Mouse (Mus musculus): Measurements from ENCODE around the gene Cdnf. TPM values are rescaled to one million over a fixed set of nuclear protein-coding genes. Genes with fewer than 3 reads are reported as not detected.

Gene Cdnf
- total RNA-seq (2022) = 1 to 10 TPM; 2.6 to 6.2 (median 4.0) TPM

GRCm38 (mm10) chr2:3512552-3513454 is at the start of gene Cdnf, which contains the start of the genes Gm45902 and Hspa14:
Gene Cdnf, plus strand, starts transcription at chr2:3513030.
Gene Gm45902, minus strand, starts transcription at chr2:3512790.
Gene Hspa14, minus strand, starts transcription at chr2:3512814.
- DNase-seq = peak; percentile 98

- DNase-seq = no peak
Observed at GRCm38 (mm10) chr2:3473891-3474290, 38.9 kb upstream of the Cdnf start.

GRCm38 (mm10) chr2:3474361-3474805 is 38.4 kb upstream of the Cdnf start:
- DNase-seq = peak; percentile 47

GRCm38 (mm10) chr2:3474861-3475283 is 38.0 kb upstream of the Cdnf start, which contains the start of gene Suv39h2:
Gene Suv39h2, minus strand, starts transcription at chr2:3475031.
- DNase-seq = peak; percentile 96

- no peak for DNase-seq
Observed at GRCm38 (mm10) chr2:3475746-3476251, 37.0 kb upstream of the Cdnf start.

GRCm38 (mm10) chr2:3480239-3480638 is 32.6 kb upstream of the Cdnf start:
- no peak for DNase-seq

GRCm38 (mm10) chr2:3489816-3490215 is 23.0 kb upstream of the Cdnf start:
- DNase-seq = no peak

GRCm38 (mm10) chr2:3493833-3494409 is 18.9 kb upstream of the Cdnf start:
- no peak for DNase-seq

GRCm38 (mm10) chr2:3499543-3499942 is 13.3 kb upstream of the Cdnf start:
- DNase-seq = no peak

GRCm38 (mm10) chr2:3500886-3501285 is 11.9 kb upstream of the Cdnf start:
- no peak for DNase-seq

- peak; percentile 17 for DNase-seq
Observed at GRCm38 (mm10) chr2:3512076-3512475, 754 bp upstream of the Cdnf start.

- no peak for DNase-seq
Observed at GRCm38 (mm10) chr2:3522558-3522957, 9.7 kb downstream of the Cdnf start.

- no peak for DNase-seq
Observed at GRCm38 (mm10) chr2:3526288-3526687, 13.5 kb downstream of the Cdnf start.

- no peak for DNase-seq
Observed at GRCm38 (mm10) chr2:3541307-3542079, 28.7 kb downstream of the Cdnf start.

GRCm38 (mm10) chr2:3546055-3546454 is 33.2 kb downstream of the Cdnf start:
- no peak for DNase-seq

GRCm38 (mm10) chr2:3546588-3546987 is 33.8 kb downstream of the Cdnf start:
- DNase-seq = peak; percentile 13

- no peak for DNase-seq
Observed at GRCm38 (mm10) chr2:3570186-3570585, 57.4 kb downstream of the Cdnf start, which contains the start of gene Fam107b. Gene Fam107b, plus strand, starts transcription at chr2:3570488.

GRCm38 (mm10) chr2:3570606-3571005 is 57.8 kb downstream of the Cdnf start:
- no peak for DNase-seq

GRCm38 (mm10) chr2:3573883-3574282 is 61.1 kb downstream of the Cdnf start:
- DNase-seq = no peak

- DNase-seq = no peak
Observed at GRCm38 (mm10) chr2:3575140-3575539, 62.3 kb downstream of the Cdnf start.
